Mouse (Mus musculus): ENCODE results near the gene Axl. TPM values are rescaled to one million over a fixed set of nuclear protein-coding genes. Genes with fewer than 3 reads are reported as not detected.

Axl gene
- total RNA-seq (2023) = 1 to 10 TPM; 1.1 to 5.7 TPM

GRCm38 (mm10) chr7:25788220-25789128 lies at the start of gene Axl:
Axl (minus strand) TSS chr7:25788705.

GRCm38 (mm10) chr7:25816241-25816919 lies 27.9 kb upstream of the Axl start, which contains the start of gene Cyp2s1:
Cyp2s1 (minus strand) TSS chr7:25816913.

GRCm38 (mm10) chr7:25754738-25755467 lies 33.6 kb downstream of the Axl start, which contains the start of gene Hnrnpul1:
Hnrnpul1 (minus strand) TSS chr7:25754757.

GRCm38 (mm10) chr7:25718788-25719417 lies 69.6 kb downstream of the Axl start, which contains the start of gene Ccdc97:
Ccdc97 (minus strand) TSS chr7:25719088.

Other genes starting within 250 kb of the Axl start
- gene Ceacam2, start 248.8 kb downstream of the Axl start, total RNA-seq (2023) = 10 to 100 TPM; 10.9 to 13.3 TPM
- gene Erich4, start 172.8 kb downstream of the Axl start, total RNA-seq (2023) = not detected
- gene Dmac2, start 169.3 kb downstream of the Axl start, total RNA-seq (2023) = 100 to 1,000 TPM; 110 to 124 TPM
- gene B3gnt8, start 162.1 kb downstream of the Axl start, total RNA-seq (2023) = 10 to 100 TPM; 45.7 to 52.2 TPM
- gene Bckdha, start 129.7 kb downstream of the Axl start, total RNA-seq (2023) = 10 to 100 TPM; 42.4 to 52.8 TPM
- 10 to 100 TPM; 85.2 to 85.3 TPM for gene Exosc5, start 129.5 kb downstream of the Axl start, total RNA-seq (2023)
- gene Tmem91, start 113.5 kb downstream of the Axl start, total RNA-seq (2023) = not detected
- 10 to 100 TPM; 41.3 to 43.3 TPM for gene B9d2, start 107.9 kb downstream of the Axl start, total RNA-seq (2023)
- gene Tgfb1, start 101.7 kb downstream of the Axl start, total RNA-seq (2023) = 100 to 1,000 TPM; 312 to 326 TPM
- gene Ccdc97, start 69.6 kb downstream of the Axl start, total RNA-seq (2023) = 100 to 1,000 TPM; 104 to 109 TPM
- 100 to 1,000 TPM; 222 to 232 TPM for gene Hnrnpul1, start 33.9 kb downstream of the Axl start, total RNA-seq (2023)
- not detected for gene Cyp2s1, start 28.2 kb upstream of the Axl start, total RNA-seq (2023)
- gene Cyp2b10, start 108.9 kb upstream of the Axl start, total RNA-seq (2023) = not detected